Mouse (Mus musculus) kidney, postnatal 0 days (tissue): ENCODE data around the gene Prtg. TPM values are rescaled to one million over a fixed set of nuclear protein-coding genes. Genes with fewer than 3 reads are reported as not detected.

Experiments used
- ATAC-seq: fragments of 200-750 bp; cut with Nextera tagmentation; replicated peaks from 2 replicates; pipeline ENCODE4 v1.8.0; 2017; ENCODE audit warnings: low read depth, moderate number of reproducible peaks, moderate TSS enrichment, moderate library complexity; ENCODE audit not compliant: low FRiP score
- DNase-seq: peaks from one replicate; pipeline ENCODE4 v3.0.0-alpha.2; 2016; ENCODE audit warnings: low spot score
- H3K27ac ChIP-seq: fragments of 300-500 bp; sonication (generic); 2 replicates; pipeline ENCODE4 v1.5.1; 2014; ENCODE audit warnings: mild to moderate bottlenecking
- H3K27me3 ChIP-seq: fragments of 300-500 bp; sonication (generic); 2 replicates; pipeline ENCODE4 v1.6.1; 2014; ENCODE audit warnings: low read length, mixed read lengths; ENCODE audit not compliant: insufficient read depth
- H3K36me3 ChIP-seq: fragments of 300-500 bp; sonication (generic); 2 replicates; pipeline ENCODE4 v1.6.1; 2014; ENCODE audit warnings: low read length, mixed read lengths; ENCODE audit not compliant: insufficient read depth
- H3K4me1 ChIP-seq: fragments of 300-500 bp; sonication (generic); replicated peaks from 2 replicates; pipeline ENCODE4 v1.6.1; 2014; ENCODE audit warnings: antibody characterized with exemption, low read length, mixed read lengths; ENCODE audit not compliant: insufficient read depth
- H3K4me2 ChIP-seq: fragments of 300-500 bp; sonication (generic); 2 replicates; pipeline ENCODE4 v1.6.1; 2014; ENCODE audit warnings: mild to moderate bottlenecking, low read length, moderate library complexity, mixed read lengths
- H3K4me3 ChIP-seq: fragments of 300-500 bp; sonication (generic); replicated peaks from 2 replicates; pipeline ENCODE4 v1.5.1; 2014; ENCODE audit warnings: low read depth, low read length
- H3K9ac ChIP-seq: fragments of 300-500 bp; sonication (generic); 2 replicates; pipeline ENCODE4 v1.6.1; 2014; ENCODE audit warnings: low read depth, low read length
- H3K9me3 ChIP-seq: fragments of 300-500 bp; sonication (generic); replicated peaks from 2 replicates; pipeline ENCODE4 v1.6.1; 2016; ENCODE audit warnings: low read length, inconsistent platforms, mixed read lengths
- CTCF ChIP-seq: IDR thresholded peaks from 2 replicates; pipeline ENCODE4 v1.5.1; 2016; ENCODE audit warnings: antibody characterized with exemption, low read depth, mild to moderate bottlenecking, moderate library complexity
- WGBS: fragments of 180-500 bp; shearing (Covaris S2); extraction: QIAGEN DNeasy Blood & Tissue Kit; methylation state at CpG from one replicate; pipeline ENCODE4 v1.1.7; 2014; 5-methylcytosine and 5-hydroxymethylcytosine counted together
- polyA plus RNA-seq: library from polyadenylated mRNA; unstranded; fragments of >200 nt; fragmentation: Nextera tagmentation; extraction: Ambion mirVana; gene quantifications from 2 replicates; pipeline ENCODE4 v1.2.1, GENCODE M21; 2015

Gene Prtg
- polyA plus RNA-seq, 1 experiment from 2014 or later, result 1.2 TPM

- WGBS, result 94% methylated on average over 10 of the region's 10 CpGs
- no peaks in the 10 kb centered on the region for H3K4me1 ChIP-seq
- ATAC-seq (no peak), DNase-seq (no peak)
- H3K36me3 ChIP-seq, result no peaks in the 10 kb centered on the region
- no peak overlapping the region for H3K4me3 ChIP-seq
- H3K4me2 ChIP-seq, result no peak overlapping the region
- H3K27ac ChIP-seq, result no peak overlapping the region
- TF ChIP-seq CTCF, result no peak
- no peaks in the 10 kb centered on the region for H3K9me3 ChIP-seq
- no peaks in the 10 kb centered on the region for H3K27me3 ChIP-seq
- H3K9ac ChIP-seq, result no peak overlapping the region
Measured at GRCm38 (mm10) chr9:72851541-72851940, 44.9 kb downstream of the Prtg start.

GRCm38 (mm10) chr9:72851979-72852378 lies 45.3 kb downstream of the Prtg start:
- no peak for TF ChIP-seq CTCF
- Histone ChIP-seq H3K9ac (no peak overlapping the region), H3K9me3 (no peaks in the 10 kb centered on the region), H3K27me3 (no peaks in the 10 kb centered on the region), H3K27ac (no peak overlapping the region), H3K4me2 (no peak overlapping the region), H3K4me1 (no peaks in the 10 kb centered on the region), H3K36me3 (no peaks in the 10 kb centered on the region), H3K4me3 (no peak overlapping the region)
- WGBS, result 86% methylated on average over 5 of the region's 5 CpGs
- ATAC-seq, result no peak
- DNase-seq, result no peak

GRCm38 (mm10) chr9:72853681-72854190 lies 47.1 kb downstream of the Prtg start:
- no peak for TF ChIP-seq CTCF
- H3K4me2 ChIP-seq, result no peak overlapping the region; the same call in 1 of the 2 replicates
- 60% methylated on average over 13 of the region's 13 CpGs for WGBS

GRCm38 (mm10) chr9:72856721-72857120 lies 50.0 kb downstream of the Prtg start:
- no peak overlapping the region for H3K27ac ChIP-seq
- ATAC-seq (no peak), DNase-seq (no peak)
- no peak overlapping the region for H3K9ac ChIP-seq
- H3K4me1 ChIP-seq, result no peaks in the 10 kb centered on the region
- no peak overlapping the region for H3K4me2 ChIP-seq
- H3K4me3 ChIP-seq, result no peak overlapping the region
- WGBS, result 93% methylated on average over 24 of the region's 24 CpGs
- TF ChIP-seq CTCF, result no peak
- no peaks in the 10 kb centered on the region for H3K27me3 ChIP-seq
- no peaks in the 10 kb centered on the region for H3K36me3 ChIP-seq
- H3K9me3 ChIP-seq, result no peaks in the 10 kb centered on the region

More at GRCm38 (mm10) chr9:72853681-72854190, 47.1 kb downstream of the Prtg start:
- no peak overlapping the region for H3K27ac ChIP-seq
- no peaks in the 10 kb centered on the region for H3K4me1 ChIP-seq
- H3K4me3 ChIP-seq, result no peak overlapping the region
- no peak for ATAC-seq
- H3K27me3 ChIP-seq, result no peaks in the 10 kb centered on the region
- H3K9ac ChIP-seq, result no peak overlapping the region
- H3K9me3 ChIP-seq, result no peaks in the 10 kb centered on the region
- H3K36me3 ChIP-seq, result no peaks in the 10 kb centered on the region
- DNase-seq, result no peak

DNA sequence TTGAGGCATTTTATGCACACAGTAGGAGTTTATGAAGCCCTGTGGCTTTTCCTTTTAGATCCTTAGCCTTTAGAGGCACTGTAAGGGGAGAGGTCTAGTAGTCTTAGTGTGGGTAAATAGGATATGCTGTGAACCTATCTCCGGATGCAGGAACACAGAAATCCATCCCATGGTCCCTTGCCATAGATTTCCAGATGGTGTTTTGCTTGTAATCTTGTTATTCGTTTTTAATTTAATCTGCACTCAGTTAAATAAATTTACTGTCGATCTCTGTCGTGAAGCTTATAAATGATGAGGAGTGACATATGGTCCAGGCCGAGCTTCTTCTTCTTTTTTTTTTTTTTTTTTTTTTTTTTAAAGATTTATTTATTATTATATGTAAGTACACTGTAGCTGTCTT lies 54.1 kb downstream of the Prtg start:
- DNase-seq (no peak), ATAC-seq (no peak)
- Histone ChIP-seq H3K4me1 (no peaks in the 10 kb centered on the region), H3K9me3 (no peaks in the 10 kb centered on the region), H3K4me2 (no peak overlapping the region), H3K4me3 (no peak overlapping the region), H3K9ac (no peak overlapping the region), H3K27me3 (no peaks in the 10 kb centered on the region), H3K36me3 (no peaks in the 10 kb centered on the region), H3K27ac (no peak overlapping the region)
- no peak for TF ChIP-seq CTCF
- WGBS, result 71% methylated on average over 5 of the region's 5 CpGs

- no peak overlapping the region for H3K4me2 ChIP-seq
- H3K27ac ChIP-seq, result no peak overlapping the region
- H3K9ac ChIP-seq, result no peak overlapping the region
- no peaks in the 10 kb centered on the region for H3K27me3 ChIP-seq
- no peak for DNase-seq
- ATAC-seq, result no peak
- no peaks in the 10 kb centered on the region for H3K36me3 ChIP-seq
- no peaks in the 10 kb centered on the region for H3K9me3 ChIP-seq
- no peak overlapping the region for H3K4me3 ChIP-seq
- 66% methylated on average over 10 of the region's 10 CpGs for WGBS
- no peaks in the 10 kb centered on the region for H3K4me1 ChIP-seq
- no peak for TF ChIP-seq CTCF
Measured at GRCm38 (mm10) chr9:72861235-72861634, 54.6 kb downstream of the Prtg start.

GRCm38 (mm10) chr9:72862186-72862585 lies 55.5 kb downstream of the Prtg start:
- no peaks in the 10 kb centered on the region for H3K27me3 ChIP-seq
- no peaks in the 10 kb centered on the region for H3K36me3 ChIP-seq
- H3K9ac ChIP-seq, result no peak overlapping the region
- no peak for TF ChIP-seq CTCF
- ATAC-seq, result no peak
- no peak overlapping the region for H3K4me3 ChIP-seq
- 68% methylated on average over 11 of the region's 11 CpGs for WGBS
- no peak overlapping the region for H3K27ac ChIP-seq
- H3K4me2 ChIP-seq, result no peak overlapping the region
- no peaks in the 10 kb centered on the region for H3K4me1 ChIP-seq
- H3K9me3 ChIP-seq, result no peaks in the 10 kb centered on the region
- DNase-seq, result no peak
